Mouse (Mus musculus) G1E (cell line): ENCODE measurements around the gene Aqr.

ENCODE experiments used
- CTCF ChIP-seq: IDR thresholded peaks from 2 replicates; pipeline ENCODE4 v1.5.1; 2012; ENCODE audit warnings: low read depth, low read length, inconsistent platforms, mixed read lengths
- GATA2 ChIP-seq: IDR thresholded peaks from 2 replicates; pipeline ENCODE4 v1.6.1; 2012; ENCODE audit warnings: low read depth, low read length, inconsistent platforms, borderline replicate concordance
- POLR2AphosphoS5 ChIP-seq: IDR thresholded peaks from 2 replicates; pipeline ENCODE4 v1.6.1; 2012; ENCODE audit warnings: low read depth, low read length, inconsistent platforms; ENCODE audit not compliant: insufficient replicate concordance
- TAL1 ChIP-seq: conservative IDR thresholded peaks from 2 replicates; pipeline ENCODE4 v1.6.1; 2012; ENCODE audit warnings: low read depth, low read length, inconsistent platforms, mixed read lengths

DNA sequence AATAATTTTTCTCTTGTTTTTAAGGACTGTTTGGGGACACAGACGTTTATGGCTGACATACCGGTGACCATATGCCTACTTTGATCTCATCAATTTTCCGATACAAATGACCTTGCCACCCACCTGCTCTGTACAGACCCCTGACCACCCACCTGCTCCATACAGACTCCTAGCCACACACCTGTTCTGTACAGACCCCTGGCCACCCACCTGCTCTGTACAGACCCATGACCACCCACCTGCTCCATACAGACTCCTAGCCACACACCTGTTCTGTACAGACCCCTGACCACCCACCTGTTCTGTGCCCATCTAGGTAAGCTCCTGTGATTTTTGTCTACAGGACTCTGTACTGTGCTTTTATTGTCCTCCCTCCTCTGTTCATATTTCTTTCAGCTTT is 48.8 kb upstream of the Aqr start:
- TF ChIP-seq TAL1, result no peak
- no peak for TF ChIP-seq CTCF
- TF ChIP-seq GATA2, result no peak
- no peak for TF ChIP-seq POLR2AphosphoS5
